ENCODE assay signal across 26 mouse cellular contexts in genomic region chr12:5770531-5770930, GRCm38 (mm10).
DNase-seq lines count a peak whose midpoint lies in the region; ATAC-seq and TF ChIP-seq lines count a peak whose summit lies in the region.
"Had no signal": no experiment of that assay in that cellular context is flagged by ENCODE, and none has a peak within 500 bp of the region (broad histone marks: within the 10 kb centered on the region; RNA-seq: fewer than 3 reads in every experiment).

No protein-coding gene starts in this region.

- no peak overlapping the region for H3K4me3 ChIP-seq in embryonic facial prominence, embryonic 14.5 days (ENCODE audit: low read depth, low read length)
- no peak overlapping the region for H3K4me3 ChIP-seq in embryonic facial prominence, embryonic 10.5 days
- H3K4me3 ChIP-seq: embryonic facial prominence, embryonic 15.5 days; erythroblast, embryonic 14.5 days; forebrain, embryonic 10.5 days; forebrain, embryonic 13.5 days; hindbrain, embryonic 10.5 days; hindbrain, embryonic 13.5 days; intestine, embryonic 15.5 days had no signal

- H3K27ac ChIP-seq in embryonic facial prominence, embryonic 14.5 days (replicated peaks; ENCODE audit: low read depth, low read length) = no peak overlapping the region
- H3K27ac ChIP-seq in embryonic facial prominence, embryonic 10.5 days (replicated peaks) = no peak overlapping the region
- H3K27ac ChIP-seq: embryonic facial prominence, embryonic 15.5 days; forebrain, embryonic 10.5 days; forebrain, embryonic 13.5 days; hindbrain, embryonic 10.5 days; hindbrain, embryonic 13.5 days; intestine, embryonic 15.5 days had no signal

- no peaks in the 10 kb centered on the region for H3K27me3 ChIP-seq in embryonic facial prominence, embryonic 14.5 days (replicated peaks; ENCODE audit: control insufficient read depth, insufficient read depth, low read length)
- no peaks in the 10 kb centered on the region for H3K27me3 ChIP-seq in embryonic facial prominence, embryonic 10.5 days (replicated peaks; ENCODE audit: low read depth, poor library complexity, severe bottlenecking)
- H3K27me3 ChIP-seq: embryonic facial prominence, embryonic 15.5 days; forebrain, embryonic 13.5 days; hindbrain, embryonic 13.5 days; intestine, embryonic 15.5 days had no signal

- no peak overlapping the region for H3K9ac ChIP-seq in embryonic facial prominence, embryonic 14.5 days (ENCODE audit: low read depth, low read length)
- H3K9ac ChIP-seq: embryonic facial prominence, embryonic 15.5 days; forebrain, embryonic 13.5 days; hindbrain, embryonic 13.5 days; intestine, embryonic 15.5 days had no signal

- H3K36me3 ChIP-seq in embryonic facial prominence, embryonic 14.5 days (ENCODE audit: control insufficient read depth, insufficient read depth, low read length) = no peaks in the 10 kb centered on the region
- no peaks in the 10 kb centered on the region for H3K36me3 ChIP-seq in embryonic facial prominence, embryonic 10.5 days (replicated peaks)
- H3K36me3 ChIP-seq: embryonic facial prominence, embryonic 15.5 days; forebrain, embryonic 10.5 days; hindbrain, embryonic 10.5 days; hindbrain, embryonic 13.5 days; intestine, embryonic 15.5 days had no signal

- TF ChIP-seq POLR2A in brain, embryonic 14.5 days (IDR thresholded peaks at IDR 0.05; ENCODE audit: borderline replicate concordance, extremely low read depth, insufficient read depth, insufficient read length, poor library complexity, severe bottlenecking) = no peak

- no peak overlapping the region for H3K4me2 ChIP-seq in embryonic facial prominence, embryonic 14.5 days (ENCODE audit: low read depth, low read length)
- H3K4me2 ChIP-seq: embryonic facial prominence, embryonic 15.5 days; forebrain, embryonic 13.5 days; heart, embryonic 11.5 days; hindbrain, embryonic 13.5 days; intestine, embryonic 15.5 days had no signal

- TF ChIP-seq CTCF in brain, embryonic 14.5 days (IDR thresholded peaks at IDR 0.05; ENCODE audit: borderline replicate concordance, extremely low read depth, insufficient read depth, insufficient read length) = no peak

- WGBS in embryonic facial prominence, embryonic 14.5 days = 34% methylated on average over 2 of the region's 2 CpGs
- WGBS in embryonic facial prominence, embryonic 10.5 days = 68% methylated on average over 2 of the region's 2 CpGs

- no peaks in the 10 kb centered on the region for H3K4me1 ChIP-seq in embryonic facial prominence, embryonic 14.5 days (ENCODE audit: control insufficient read depth, insufficient read depth, low read length)
- H3K4me1 ChIP-seq in embryonic facial prominence, embryonic 10.5 days = no peaks in the 10 kb centered on the region
- H3K4me1 ChIP-seq: forebrain, embryonic 10.5 days; forebrain, embryonic 13.5 days; hindbrain, embryonic 10.5 days; hindbrain, embryonic 13.5 days had no signal

- peak; percentile 70 for DNase-seq in embryonic facial prominence, embryonic 14.5 days (ENCODE audit: low spot score)
- DNase-seq in embryonic facial prominence, embryonic 10.5 days (ENCODE audit: low spot score) = no peak
- DNase-seq in Muller cell, postnatal 12 days (ENCODE audit: inconsistent ontology term) = peak; percentile 85
- peak; percentile 20 for DNase-seq in brain, embryonic 14.5 days (ENCODE audit: low read depth)
- no peak for DNase-seq in layer of hippocampus, adult 9-11 months
- no peak for DNase-seq in cerebellum, adult 11 months
- DNase-seq: adrenal gland, adult 8-10 months; adrenal gland, postnatal 25 days; cerebellum, adult 2 months; cerebellum, adult 9-11 months; cerebellum, postnatal 25 days; embryo, embryonic 11 days; gastrocnemius, postnatal 10 days; gastrocnemius, postnatal 36 days; kidney, adult 11 months had no signal

- ATAC-seq in embryonic facial prominence, embryonic 14.5 days (ENCODE audit: low read depth) = no peak; the same call in 1 of the 2 replicates
- ATAC-seq: activated CD4-positive, CD25-positive, alpha-beta regulatory T cell, adult 4 months; forebrain, embryonic 13.5 days; forebrain, embryonic 16.5 days; hindbrain, embryonic 16.5 days had no signal

- H3K9me3 ChIP-seq in embryonic facial prominence, embryonic 14.5 days (ENCODE audit: control insufficient read depth, low read length) = 0 out of 2 replicates have a peak, but pooled peaks cover 3% of the 10 kb centered on the region
- H3K9me3 ChIP-seq in embryonic facial prominence, embryonic 10.5 days = no peaks in the 10 kb centered on the region
- H3K9me3 ChIP-seq: embryonic facial prominence, embryonic 15.5 days; forebrain, embryonic 10.5 days; forebrain, embryonic 13.5 days; hindbrain, embryonic 10.5 days; intestine, embryonic 15.5 days had no signal

Comparison
In these comparisons a context has a peak if more than half of its experiments do, and no peak if none do; other contexts are left out.
1. DNase-seq: peak in embryonic facial prominence, embryonic 14.5 days (single experiment), Muller cell, postnatal 12 days (single experiment) and brain, embryonic 14.5 days (single experiment); none in embryonic facial prominence, embryonic 10.5 days (single experiment), layer of hippocampus, adult 9-11 months (single experiment) and cerebellum, adult 11 months (single experiment).